Mouse (Mus musculus) forebrain, embryonic 10.5 days (tissue): ENCODE data around the gene Tnfaip8l2. TPM values are rescaled to one million over a fixed set of nuclear protein-coding genes. Genes with fewer than 3 reads are reported as not detected.
A peak's percentile ranks its signal among the peaks of the same experiment; 100 is the strongest.

Source experiments
- DNase-seq: peaks from one replicate; pipeline ENCODE4 v3.0.0-alpha.2; 2017; ENCODE audit warnings: low spot score; ENCODE audit errors: extremely low spot score
- H3K27ac ChIP-seq: fragments of 300-500 bp; sonication (generic); 2 replicates; pipeline ENCODE4 v1.5.1; 2016; ENCODE audit warnings: mild to moderate bottlenecking
- H3K27me3 ChIP-seq: fragments of 300-500 bp; sonication (generic); 2 replicates; pipeline ENCODE4 v1.6.1; 2016; ENCODE audit warnings: mild to moderate bottlenecking; ENCODE audit not compliant: poor library complexity, severe bottlenecking
- H3K36me3 ChIP-seq: fragments of 300-500 bp; sonication (generic); replicated peaks from 2 replicates; pipeline ENCODE4 v1.6.1; 2016; ENCODE audit warnings: mild to moderate bottlenecking, moderate library complexity
- H3K4me1 ChIP-seq: fragments of 300-500 bp; sonication (generic); 2 replicates; pipeline ENCODE4 v1.6.1; 2016
- H3K4me3 ChIP-seq: fragments of 300-500 bp; sonication (generic); 2 replicates; pipeline ENCODE4 v1.5.1; 2016; ENCODE audit warnings: mild to moderate bottlenecking, moderate library complexity
- H3K9me3 ChIP-seq: fragments of 300-500 bp; sonication (generic); 2 replicates; pipeline ENCODE4 v1.6.1; 2016; ENCODE audit warnings: mild to moderate bottlenecking, moderate library complexity
- WGBS: fragments of 180-500 bp; shearing (Covaris S2); methylation state at CpG from one replicate; pipeline ENCODE4 v1.1.7; 2016; 5-methylcytosine and 5-hydroxymethylcytosine counted together
- polyA plus RNA-seq: library from polyadenylated mRNA; unstranded; fragments of >200 nt; fragmentation: Nextera tagmentation; extraction: Ambion mirVana; gene quantifications from 2 replicates; pipeline ENCODE4 v1.2.1, GENCODE M21; 2016

Gene Tnfaip8l2
- 1.4 and 1.5 TPM in 2 replicates for polyA plus RNA-seq

DNA sequence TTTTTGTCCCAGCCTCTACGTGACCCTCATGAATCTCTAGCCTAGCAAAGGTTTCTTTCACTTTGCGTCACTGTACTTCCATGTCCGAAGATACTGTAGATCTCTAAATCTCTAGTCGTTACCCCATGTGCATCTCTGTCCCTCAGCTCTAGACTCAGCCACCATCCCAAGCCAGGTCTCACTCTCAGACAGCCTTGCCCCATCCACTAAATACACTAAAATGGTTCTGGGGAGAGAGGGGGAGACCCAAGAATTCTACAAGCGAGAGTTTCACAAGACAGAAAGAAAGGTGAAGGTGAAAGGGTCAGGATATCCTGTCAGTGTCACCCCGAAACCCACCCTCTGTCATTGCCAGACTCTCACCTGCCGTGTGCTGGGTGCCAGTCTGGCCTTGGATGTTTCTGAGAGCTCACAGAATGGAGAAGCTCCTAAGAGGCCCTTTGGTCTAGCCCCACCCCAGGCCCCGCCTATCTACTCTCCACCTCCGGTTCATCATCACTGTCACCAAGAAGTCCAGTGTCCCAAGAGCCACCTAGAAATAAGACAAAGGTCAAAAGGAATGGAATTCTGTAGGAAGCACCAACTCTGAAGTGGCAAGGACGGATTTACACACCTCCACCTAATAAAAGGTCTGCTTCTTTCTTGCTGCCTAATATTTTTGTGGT, at the start of gene Tnfaip8l2:
TSS of gene Tnfaip8l2 (minus strand) at position 409 of the 665 bp plus-strand sequence.
- H3K9me3 ChIP-seq = no peaks in the 10 kb centered on the region
- no peak for DNase-seq
- H3K27me3 ChIP-seq = no peaks in the 10 kb centered on the region
- H3K27ac ChIP-seq = no peak within 1 kb of the TSS
- peaks cover 14% of the 10 kb centered on the region for H3K36me3 ChIP-seq
- 85% methylated on average over 10 of the region's 10 CpGs for WGBS
- H3K4me1 ChIP-seq = peaks cover 8% of the 10 kb centered on the region
- no peak within 1 kb of the TSS for H3K4me3 ChIP-seq

DNA sequence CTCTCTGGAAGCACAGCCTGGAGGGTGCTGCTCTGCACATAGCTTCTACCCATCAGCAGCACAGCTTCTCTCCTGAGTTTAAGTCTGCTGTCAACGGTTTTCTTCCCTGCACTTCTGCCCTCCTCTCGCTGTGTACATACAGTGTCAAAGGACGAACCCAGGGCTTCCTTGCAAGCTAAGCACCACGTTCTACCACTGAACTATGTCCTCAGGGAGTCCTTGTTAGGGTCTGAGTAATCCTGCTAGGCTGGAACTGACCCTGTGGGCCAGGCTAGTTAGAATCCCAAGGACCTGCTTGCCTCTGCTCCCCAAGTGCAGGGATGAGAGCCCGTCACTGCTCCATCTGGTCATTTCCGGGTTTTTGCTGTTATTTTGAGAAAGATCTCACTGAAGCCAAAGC, 44.7 kb upstream of the Tnfaip8l2 start:
- Histone ChIP-seq H3K9me3 (no peaks in the 10 kb centered on the region), H3K27ac (no peak overlapping the region), H3K36me3 (peaks cover 94% of the 10 kb centered on the region), H3K4me1 (no peaks in the 10 kb centered on the region), H3K4me3 (no peak overlapping the region), H3K27me3 (no peaks in the 10 kb centered on the region)
- 90% methylated on average over 6 of the region's 6 CpGs for WGBS
- no peak for DNase-seq

DNA sequence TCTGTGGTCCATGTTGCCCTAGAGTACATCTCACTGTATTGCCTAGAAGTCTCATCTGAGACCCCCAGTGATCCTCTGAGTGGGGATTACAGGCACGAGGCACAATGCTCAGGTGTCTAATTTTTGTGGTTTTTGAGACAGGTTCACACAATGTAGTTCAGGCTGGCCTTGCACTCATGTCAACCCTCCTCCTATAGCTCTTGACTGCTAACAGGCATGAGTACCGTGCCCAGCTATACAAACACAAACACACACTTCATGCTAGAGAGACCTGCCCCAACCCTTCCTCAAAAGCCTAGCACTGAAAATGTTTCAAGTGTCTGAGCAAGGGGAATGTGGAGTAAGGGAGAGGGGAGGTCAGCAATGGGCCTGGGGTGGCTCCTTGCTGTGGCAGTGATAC, 43.9 kb upstream of the Tnfaip8l2 start:
- Histone ChIP-seq H3K9me3 (no peaks in the 10 kb centered on the region), H3K27me3 (no peaks in the 10 kb centered on the region), H3K4me3 (no peak overlapping the region), H3K36me3 (peaks cover 91% of the 10 kb centered on the region), H3K27ac (no peak overlapping the region), H3K4me1 (no peaks in the 10 kb centered on the region)
- WGBS = 94% methylated on average over 2 of the region's 2 CpGs
- no peak for DNase-seq

DNA sequence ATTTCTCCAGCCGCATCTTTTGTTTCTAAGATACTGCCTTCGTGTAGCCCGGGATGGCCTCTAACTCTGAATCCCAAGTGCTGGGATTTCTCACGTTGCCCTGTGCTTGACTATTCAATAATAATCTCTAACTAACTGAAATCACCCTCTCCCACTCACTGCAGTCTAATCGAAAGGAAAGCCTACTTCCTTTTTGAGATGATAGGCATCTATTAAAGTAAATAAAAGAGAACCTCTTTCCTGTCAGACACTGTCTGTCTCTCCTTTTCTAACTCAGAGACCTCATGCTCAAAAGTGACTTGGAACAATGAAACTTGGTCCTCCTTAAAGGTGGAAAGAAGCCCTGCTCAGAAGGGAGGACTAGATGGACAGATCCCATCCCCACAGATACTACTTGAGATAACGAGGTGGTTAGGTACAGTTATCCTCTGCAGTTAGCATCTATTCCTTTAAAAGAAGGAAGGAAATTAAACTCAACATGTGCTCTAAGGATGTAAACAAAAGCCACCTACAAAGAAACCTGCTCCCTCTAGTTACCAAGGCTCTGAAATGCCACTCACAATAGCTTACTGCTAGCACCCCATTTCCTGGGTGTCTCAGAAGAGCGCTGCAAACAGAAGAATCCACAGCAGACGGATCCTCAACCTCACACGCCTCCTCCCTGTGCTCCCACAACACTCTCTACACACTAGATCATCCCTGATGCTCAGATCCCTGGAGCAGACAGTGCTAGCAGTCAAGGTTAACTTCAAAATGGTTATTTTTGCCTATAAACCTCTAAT, 42.8 kb upstream of the Tnfaip8l2 start:
- H3K9me3 ChIP-seq = no peaks in the 10 kb centered on the region
- DNase-seq = no peak
- H3K27ac ChIP-seq = no peak overlapping the region
- H3K4me1 ChIP-seq = no peaks in the 10 kb centered on the region
- WGBS = 94% methylated on average over 9 of the region's 9 CpGs
- H3K36me3 ChIP-seq = peaks cover 82% of the 10 kb centered on the region
- H3K27me3 ChIP-seq = no peaks in the 10 kb centered on the region
- no peak overlapping the region for H3K4me3 ChIP-seq

DNA sequence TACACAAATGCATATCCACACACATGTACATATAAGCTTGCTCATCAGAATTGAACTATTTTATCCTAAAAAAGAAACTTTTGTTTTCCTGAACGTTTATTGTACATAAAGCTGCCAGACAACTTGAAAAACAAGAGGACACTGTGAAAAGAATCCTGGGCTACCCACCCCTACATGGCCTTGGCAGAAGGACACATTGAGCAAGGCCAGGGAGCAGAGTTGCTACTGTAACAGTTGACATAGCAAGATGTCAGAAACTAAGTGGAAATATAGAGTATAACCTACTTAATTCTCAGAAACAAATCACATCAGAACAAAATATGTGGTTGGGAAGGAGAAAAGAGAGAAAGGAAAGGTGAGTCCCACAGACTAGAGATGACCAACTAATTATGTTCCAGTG, 39.7 kb upstream of the Tnfaip8l2 start:
- Histone ChIP-seq H3K4me3 (no peak overlapping the region), H3K4me1 (no peaks in the 10 kb centered on the region), H3K36me3 (peaks cover 51% of the 10 kb centered on the region), H3K27me3 (no peaks in the 10 kb centered on the region), H3K27ac (no peak overlapping the region), H3K9me3 (no peaks in the 10 kb centered on the region)
- no peak for DNase-seq
- 83% methylated on average over 1 of the region's 1 CpGs for WGBS

DNA sequence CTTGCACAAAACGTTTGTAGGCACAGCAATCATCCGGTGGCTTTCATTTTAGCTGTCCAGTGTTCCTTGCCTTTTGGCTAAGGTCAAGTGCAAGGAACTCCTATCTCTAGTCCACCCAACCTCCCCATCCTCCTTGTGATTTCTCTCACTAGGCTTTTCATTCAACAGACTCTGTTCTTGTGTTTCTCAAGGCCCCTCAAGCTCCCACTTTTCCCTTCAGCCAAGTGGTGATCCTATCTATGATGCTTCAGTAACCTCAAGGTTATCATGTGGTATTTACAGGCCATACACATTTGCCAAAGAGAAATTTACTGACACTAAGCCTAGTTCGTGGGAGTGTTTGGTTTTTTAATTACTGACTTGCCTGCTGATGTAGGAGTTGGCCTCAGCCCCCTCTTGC, 37.7 kb upstream of the Tnfaip8l2 start:
- Histone ChIP-seq H3K4me1 (no peaks in the 10 kb centered on the region), H3K27ac (no peak overlapping the region), H3K27me3 (peaks cover 5% of the 10 kb centered on the region), H3K36me3 (peaks cover 32% of the 10 kb centered on the region), H3K9me3 (no peaks in the 10 kb centered on the region), H3K4me3 (no peak overlapping the region)
- WGBS = 75% methylated on average over 3 of the region's 3 CpGs
- DNase-seq = no peak

DNA sequence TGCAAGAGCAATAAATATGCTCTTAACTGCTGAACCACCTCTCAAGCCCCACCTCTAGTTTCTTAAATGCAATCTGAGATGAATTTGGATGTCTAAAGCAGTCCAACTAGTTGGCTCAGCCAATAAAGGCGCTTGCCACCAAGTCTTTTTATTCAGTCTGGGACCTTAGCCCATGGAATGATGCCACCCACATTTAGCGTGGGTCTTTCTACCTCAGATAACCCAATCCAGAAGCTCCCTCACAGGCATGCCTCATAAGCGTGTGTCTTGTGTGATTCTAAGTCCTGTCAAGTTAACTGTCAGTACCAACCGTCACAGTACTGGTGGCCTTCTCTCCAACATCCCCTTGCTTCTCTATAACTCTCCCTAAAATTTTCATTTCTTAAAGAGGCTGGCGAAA, 36.8 kb upstream of the Tnfaip8l2 start:
- H3K27me3 ChIP-seq = peaks cover 14% of the 10 kb centered on the region
- DNase-seq = no peak
- no peak overlapping the region for H3K4me3 ChIP-seq
- H3K36me3 ChIP-seq = peaks cover 23% of the 10 kb centered on the region
- no peaks in the 10 kb centered on the region for H3K9me3 ChIP-seq
- no peak overlapping the region for H3K27ac ChIP-seq
- WGBS = 90% methylated on average over 5 of the region's 5 CpGs
- peaks cover 2% of the 10 kb centered on the region for H3K4me1 ChIP-seq

DNA sequence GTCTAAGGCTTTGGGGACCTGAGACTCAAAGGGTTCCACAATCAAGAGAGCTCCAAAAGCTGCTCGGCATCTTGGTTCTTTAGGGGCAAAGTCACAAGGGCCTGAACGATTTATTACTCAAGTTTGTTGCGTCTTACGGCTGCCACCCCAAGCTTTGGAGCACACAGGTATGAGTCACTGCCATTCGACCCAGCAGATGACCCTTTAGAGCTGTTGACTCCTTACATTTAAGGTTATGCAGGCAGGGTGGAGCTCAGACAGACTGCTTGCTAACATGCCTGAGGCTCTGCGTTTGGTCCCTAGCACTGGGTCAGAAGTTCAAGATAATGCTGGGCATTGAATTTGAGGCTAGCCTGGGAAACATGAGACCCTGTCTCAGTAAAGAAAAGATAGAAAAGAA, 35.4 kb upstream of the Tnfaip8l2 start:
- WGBS = 85% methylated on average over 6 of the region's 6 CpGs

DNA sequence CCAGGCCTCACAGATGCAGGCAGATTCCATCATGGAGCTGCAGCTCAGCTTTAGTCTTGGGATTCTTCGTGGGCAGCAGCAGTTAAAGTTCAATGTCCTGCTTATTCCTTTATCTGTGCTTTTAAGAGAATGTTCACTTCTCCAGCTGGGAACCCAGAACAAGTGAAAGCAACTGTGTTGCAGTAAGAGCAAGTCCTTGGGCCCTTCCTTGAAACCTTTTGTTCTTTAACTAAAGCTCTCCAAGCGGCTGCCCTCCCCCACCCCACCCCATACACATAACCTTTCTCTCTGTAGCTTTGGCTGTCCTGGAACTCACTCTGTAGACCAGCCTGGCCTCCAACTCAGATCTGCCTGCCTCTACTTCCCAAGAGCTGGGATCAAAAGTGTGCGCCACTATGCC, 34.3 kb upstream of the Tnfaip8l2 start:
- Histone ChIP-seq H3K36me3 (peaks cover 22% of the 10 kb centered on the region), H3K4me1 (peaks cover 21% of the 10 kb centered on the region), H3K27ac (no peak overlapping the region), H3K27me3 (peaks cover 39% of the 10 kb centered on the region), H3K4me3 (no peak overlapping the region), H3K9me3 (no peaks in the 10 kb centered on the region)
- no peak for DNase-seq
- WGBS = 53% methylated on average over 3 of the region's 3 CpGs

More for the DNA sequence above, 35.4 kb upstream of the Tnfaip8l2 start:
- H3K9me3 ChIP-seq = no peaks in the 10 kb centered on the region
- H3K4me1 ChIP-seq = peaks cover 16% of the 10 kb centered on the region
- H3K27me3 ChIP-seq = peaks cover 28% of the 10 kb centered on the region
- peaks cover 15% of the 10 kb centered on the region for H3K36me3 ChIP-seq
- H3K4me3 ChIP-seq = no peak overlapping the region
- H3K27ac ChIP-seq = no peak overlapping the region
- no peak for DNase-seq

DNA sequence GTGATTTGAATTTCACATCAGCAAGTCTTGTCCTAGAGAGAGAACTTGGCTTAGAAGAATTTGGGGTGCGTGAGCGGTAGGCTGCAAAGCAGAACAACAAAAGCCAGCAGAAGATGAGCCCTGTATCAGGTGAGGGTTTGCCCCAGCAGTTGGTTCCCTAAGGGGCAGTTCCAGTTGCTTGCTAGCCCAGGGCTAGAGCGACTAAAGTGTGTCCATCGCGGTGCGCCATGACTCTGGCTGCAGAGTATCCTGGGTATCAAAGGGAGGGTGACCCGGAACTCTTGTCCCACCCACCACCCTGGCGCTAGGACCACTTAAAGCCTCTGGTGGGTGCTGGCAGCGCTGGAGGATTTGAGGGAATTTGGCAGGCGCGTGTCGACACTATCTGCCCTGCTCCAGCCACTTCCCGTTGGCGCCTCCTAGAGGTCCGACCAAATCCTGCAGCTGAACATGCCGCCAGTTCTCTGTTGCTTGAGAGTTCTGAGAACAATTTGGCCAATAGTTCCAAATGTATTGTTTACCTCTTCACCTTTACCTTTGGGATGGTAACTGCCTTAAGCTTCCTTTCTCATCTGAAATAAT, 31.9 kb upstream of the Tnfaip8l2 start:
- Histone ChIP-seq H3K4me1 (peaks cover 21% of the 10 kb centered on the region), H3K9me3 (no peaks in the 10 kb centered on the region), H3K36me3 (peaks cover 40% of the 10 kb centered on the region), H3K27ac (no peak overlapping the region), H3K27me3 (peaks cover 63% of the 10 kb centered on the region), H3K4me3 (peak overlapping the region; percentile 45)
- 1% methylated on average over 16 of the region's 16 CpGs for WGBS
- DNase-seq = peak; percentile 82

DNA sequence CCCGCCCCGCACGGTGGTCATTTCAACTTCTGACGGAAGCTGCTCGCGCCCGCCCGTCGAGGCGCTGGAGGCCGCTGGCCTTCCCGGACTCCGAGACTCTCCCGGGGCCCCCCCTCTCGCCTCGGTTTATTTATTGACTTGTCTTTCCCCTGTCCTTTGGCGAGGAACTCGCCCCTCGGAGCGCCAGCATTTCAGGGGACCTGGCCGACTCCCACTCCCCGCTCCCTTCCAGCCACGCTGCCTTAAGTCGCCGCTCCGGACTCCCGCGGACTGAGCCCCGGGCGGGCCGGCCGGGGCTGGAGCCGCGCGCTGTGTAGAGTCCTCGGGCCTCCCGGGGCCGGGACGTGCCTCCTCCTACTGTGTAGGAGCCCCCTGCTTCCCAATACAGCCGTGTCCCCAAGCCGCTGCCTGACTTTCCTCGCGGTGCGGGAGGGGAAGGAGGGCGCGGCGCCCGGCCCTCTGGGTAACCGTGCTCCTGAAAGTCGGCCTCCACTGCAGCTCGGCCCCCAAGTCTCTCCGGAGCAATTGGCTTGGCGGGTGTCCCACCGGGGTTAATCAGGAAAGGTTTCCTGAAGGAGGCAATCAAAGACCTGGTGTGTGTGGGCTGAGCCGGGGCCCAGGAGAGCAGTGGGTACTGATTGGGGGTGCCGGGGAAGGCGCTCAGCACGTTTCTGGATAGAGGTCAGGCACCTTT, 31.2 kb upstream of the Tnfaip8l2 start:
- DNase-seq = peak; percentile 33
- Histone ChIP-seq H3K4me3 (peak overlapping the region; percentile 45), H3K36me3 (peaks cover 47% of the 10 kb centered on the region), H3K9me3 (no peaks in the 10 kb centered on the region), H3K27me3 (peaks cover 70% of the 10 kb centered on the region), H3K27ac (0 out of 2 replicates have a peak overlapping the region, but pooled peaks have one; percentile 5), H3K4me1 (peaks cover 21% of the 10 kb centered on the region)
- WGBS = 4% methylated on average over 58 of the region's 58 CpGs

DNA sequence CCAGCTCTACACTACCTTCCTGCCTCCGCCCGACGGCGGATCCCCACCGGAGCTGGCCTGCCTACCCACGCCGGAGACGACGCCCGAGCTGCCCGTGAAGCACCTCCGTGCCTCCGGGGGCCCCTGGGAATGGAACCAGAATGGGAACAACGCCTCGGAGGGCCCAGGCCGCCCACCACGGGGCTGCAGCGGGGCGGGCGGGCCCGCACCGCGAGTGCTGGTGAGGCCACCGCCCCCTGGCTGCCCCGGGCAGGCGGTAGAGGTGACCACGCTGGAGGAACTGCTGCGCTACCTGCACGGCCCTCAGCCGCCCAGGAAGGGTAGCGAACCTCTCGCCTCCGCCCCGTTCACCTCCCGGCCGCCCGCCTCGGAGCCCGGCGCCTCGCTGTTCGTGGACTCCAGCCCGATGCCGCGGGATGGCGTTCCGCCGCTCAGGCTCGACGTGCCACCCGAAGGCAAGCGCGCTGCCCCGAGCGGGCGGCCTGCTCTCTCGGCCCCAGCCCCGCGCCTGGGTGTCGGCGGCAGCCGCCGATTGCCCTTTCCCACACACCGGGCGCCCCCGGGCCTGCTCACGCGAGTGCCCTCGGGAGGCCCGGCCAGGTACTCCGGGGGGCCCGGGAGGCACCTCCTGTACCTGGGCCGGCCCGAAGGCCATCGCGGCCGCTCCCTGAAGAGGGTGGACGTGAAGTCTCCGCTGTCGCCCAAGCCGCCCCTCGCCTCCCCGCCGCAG, 30.5 kb upstream of the Tnfaip8l2 start:
- Histone ChIP-seq H3K27me3 (peaks cover 77% of the 10 kb centered on the region), H3K4me1 (peaks cover 21% of the 10 kb centered on the region), H3K4me3 (peak overlapping the region; percentile 45), H3K36me3 (peaks cover 54% of the 10 kb centered on the region), H3K9me3 (no peaks in the 10 kb centered on the region), H3K27ac (peak overlapping the region; percentile 5; the same call in 1 of the 2 replicates)
- DNase-seq = no peak
- 11% methylated on average over 84 of the region's 84 CpGs for WGBS
